Mouse (Mus musculus) mesoderm, embryonic 11.5 days (tissue): ENCODE results near the gene Gm10142.
"Not testable (repeated sequence)": the region's sequence is repeated elsewhere in the genome, so short reads cannot be mapped to it uniquely, and the experiment has no call there.

Experiments
- DNase-seq: peaks from one replicate; pipeline ENCODE4 v3.0.0-alpha.2; 2012; ENCODE audit warnings: low read depth, low spot score

The Gm10142 gene

DNA sequence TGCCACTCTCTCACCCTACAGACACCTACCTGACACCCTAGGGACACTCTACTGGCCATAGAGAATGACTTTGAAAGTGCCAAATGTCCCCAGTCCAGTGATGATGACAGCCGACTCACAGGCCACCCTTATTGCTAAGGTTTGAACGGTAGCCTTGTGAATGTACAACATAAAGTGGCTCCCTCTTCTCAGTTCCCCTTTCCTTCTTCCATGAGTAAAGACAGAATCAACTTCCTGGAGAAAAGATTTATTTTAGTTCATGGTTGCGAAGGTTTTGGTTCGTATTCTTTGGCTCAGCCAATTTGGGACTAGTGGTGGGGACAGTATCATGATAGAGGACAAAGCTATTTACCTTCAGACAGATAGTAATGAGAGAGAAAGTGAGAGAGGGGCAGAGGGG lies 23.3 kb downstream of the Gm10142 start:
- no peak for DNase-seq

DNA sequence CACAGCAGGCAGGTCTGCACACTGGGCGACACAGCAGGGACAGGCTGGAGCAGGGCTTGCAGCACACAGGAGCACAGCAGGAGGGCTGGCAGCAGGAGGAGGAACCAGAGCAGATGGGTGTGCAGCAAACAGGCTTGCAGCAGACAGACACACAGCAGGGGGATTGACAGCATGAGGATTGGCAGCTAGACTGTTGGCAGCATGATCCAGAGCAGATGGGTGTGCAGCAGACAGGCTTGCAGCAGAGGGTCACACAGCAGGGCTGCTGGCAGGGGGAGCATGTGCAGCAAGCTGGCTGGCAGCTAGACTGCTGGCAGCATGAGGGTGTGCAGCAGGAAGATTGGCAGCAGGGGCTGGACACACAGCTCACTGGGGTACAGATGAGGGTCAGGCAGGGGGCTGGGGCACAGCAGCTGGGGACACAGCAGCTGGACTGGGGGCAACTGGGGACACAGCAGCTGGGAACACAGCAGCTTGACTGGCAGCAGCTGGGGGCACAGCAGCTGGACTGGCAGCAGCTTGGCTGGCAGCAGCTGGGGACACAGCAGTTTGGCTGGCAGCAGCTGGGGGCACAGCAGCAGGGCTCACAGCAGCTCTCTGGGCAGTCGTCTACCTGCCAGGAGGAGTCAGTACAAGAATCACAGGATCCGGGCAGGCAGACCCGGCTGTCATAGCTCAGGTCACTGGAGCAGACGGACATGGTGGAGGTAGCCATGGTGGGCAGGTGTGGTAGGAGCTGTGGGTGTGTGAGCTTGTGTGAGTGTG lies 26.5 kb downstream of the Gm10142 start, which contains the start of gene Gm18596:
TSS of gene Gm18596 (minus strand) at position 715 of the 765 bp plus-strand sequence.
- not testable (repeated sequence) for DNase-seq

DNA sequence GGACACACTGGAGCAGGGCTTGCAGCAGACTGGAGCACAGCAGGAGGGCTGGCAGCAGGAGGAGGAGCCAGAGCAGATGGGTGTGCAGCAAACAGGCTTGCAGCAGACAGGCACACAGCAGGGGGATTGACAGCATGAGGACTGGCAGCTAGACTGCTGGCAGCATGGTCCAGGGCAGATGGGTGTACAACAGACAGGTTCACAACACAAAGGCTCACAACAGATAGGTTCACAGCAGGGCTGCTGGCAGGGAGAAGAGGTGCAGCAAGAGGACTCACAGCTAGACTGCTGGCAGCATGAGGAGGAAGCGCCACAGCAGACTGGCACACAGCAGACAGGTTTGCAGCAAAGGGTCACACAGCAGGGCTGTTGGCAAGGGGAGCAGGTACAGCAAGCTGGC lies 35.1 kb downstream of the Gm10142 start:
- DNase-seq, result not testable (repeated sequence)

DNA sequence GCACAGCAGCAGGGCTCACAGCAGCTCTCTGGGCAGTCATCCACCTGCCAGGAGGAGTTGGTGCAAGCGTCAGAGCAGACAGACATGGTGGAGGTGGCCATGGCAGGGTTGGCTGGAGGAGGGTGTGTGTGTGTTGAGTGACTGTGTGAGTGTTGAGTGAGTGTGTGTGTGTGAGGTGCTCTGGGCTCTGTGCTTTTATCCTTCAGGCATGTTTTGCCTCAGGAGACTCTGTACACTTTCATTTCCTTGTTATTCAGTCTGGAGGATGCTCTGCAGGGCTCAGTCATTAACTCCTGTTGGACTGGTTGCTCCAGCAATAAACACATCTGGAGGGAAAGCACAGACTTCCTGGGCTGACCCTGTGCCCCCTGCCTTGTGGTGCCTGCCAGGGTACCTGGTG lies 35.6 kb downstream of the Gm10142 start, which contains the start of gene Gm9736:
TSS of gene Gm9736 (minus strand) at position 101 of the 400 bp plus-strand sequence.
- not testable (repeated sequence) for DNase-seq

DNA sequence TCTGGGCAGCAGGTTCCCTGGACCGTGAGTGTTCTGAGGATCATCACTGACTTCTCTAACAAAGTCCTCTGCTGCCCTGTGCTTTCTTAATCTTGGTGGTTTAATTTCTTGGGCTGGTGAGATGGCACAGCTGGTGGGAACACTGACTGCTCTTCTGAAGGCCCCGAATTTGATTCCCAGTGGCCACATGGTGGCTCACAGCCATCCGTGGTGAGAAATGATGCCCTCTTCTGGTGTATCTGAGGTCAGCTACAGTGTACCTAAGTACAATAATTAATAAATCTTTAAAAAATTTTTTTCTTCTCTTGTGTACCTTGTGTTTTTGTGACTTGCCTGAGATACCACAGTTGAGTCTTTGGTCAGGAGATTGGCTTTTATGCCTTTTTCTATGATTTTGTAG lies 36.7 kb downstream of the Gm10142 start:
- DNase-seq, result not testable (repeated sequence)

DNA sequence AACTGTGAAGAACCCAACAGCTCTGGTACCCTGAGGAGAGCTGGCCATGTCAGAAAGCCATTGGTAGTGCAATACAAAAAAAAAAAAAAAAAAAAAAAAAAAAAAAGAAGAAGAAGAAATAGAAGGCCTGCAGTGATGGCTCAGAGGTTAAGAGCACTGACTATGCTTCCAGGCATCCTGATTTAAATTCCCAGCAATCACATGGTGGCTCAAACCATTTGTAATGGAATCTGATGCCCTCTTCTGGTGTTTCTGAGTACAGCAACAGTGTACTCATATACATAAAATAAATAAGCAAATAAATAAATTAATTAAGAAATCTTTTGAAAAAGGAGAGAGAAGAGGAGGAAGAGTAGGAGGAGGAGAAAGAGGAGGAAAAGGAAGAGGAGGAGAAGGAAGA lies 37.8 kb downstream of the Gm10142 start:
- DNase-seq, result no peak

DNA sequence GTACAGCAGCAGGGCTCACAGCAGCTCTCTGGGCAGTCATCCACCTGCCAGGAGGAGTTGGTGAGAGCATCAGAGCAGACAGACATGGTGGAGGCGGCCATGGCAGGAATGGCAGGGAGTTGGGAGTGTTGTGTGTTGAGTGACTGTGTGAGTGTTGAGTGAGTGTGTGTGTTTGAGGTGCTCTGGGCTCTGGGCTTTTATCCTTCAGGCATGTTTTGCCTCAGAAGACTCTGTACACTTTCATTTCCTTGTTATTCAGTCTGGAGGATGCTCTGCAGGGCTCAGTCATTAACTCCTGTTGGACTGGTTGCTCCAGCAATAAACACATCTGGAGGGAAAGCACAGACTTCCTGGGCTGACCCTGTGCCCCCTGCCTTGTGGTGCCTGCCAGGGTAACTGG lies 44.0 kb downstream of the Gm10142 start, which contains the start of gene Gm3233:
TSS of gene Gm3233 (minus strand) at position 101 of the 400 bp plus-strand sequence.
- DNase-seq, result not testable (repeated sequence)
